Mouse (Mus musculus): ENCODE measurements at regions not wholly inside any gene's neighbourhood (a gene's known extent, or its start where the extent isn't known, plus 50 kb on each side); places are given as distances from the start of the nearest gene placed in this dataset.

GRCm38 (mm10) chr16:24150512-24150911 lies 161.9 kb upstream of the Bcl6 start:
- no peak for DNase-seq (ENCODE audit: low read depth, low spot score)

DNA sequence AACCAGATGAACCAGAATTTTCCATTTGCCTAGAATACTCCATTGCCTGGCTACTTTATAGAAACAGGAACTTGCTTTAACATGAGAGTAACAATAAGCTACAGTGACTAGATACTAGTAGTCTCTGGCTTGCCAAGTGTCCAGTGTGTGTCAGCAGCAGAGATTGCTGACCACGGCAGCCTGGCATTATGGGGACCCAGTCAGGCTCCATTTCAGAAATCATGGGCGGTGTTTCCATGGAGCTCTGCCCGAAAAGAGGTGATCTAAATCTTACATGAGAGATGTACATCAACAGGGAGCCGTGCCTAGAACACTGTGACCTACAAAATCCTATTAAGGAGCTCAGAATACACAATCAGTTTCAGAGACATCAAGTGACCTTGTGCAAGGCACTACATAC lies 160.8 kb upstream of the Bcl6 start:
- DNase-seq (ENCODE audit: low read depth, low spot score), result no peak

DNA sequence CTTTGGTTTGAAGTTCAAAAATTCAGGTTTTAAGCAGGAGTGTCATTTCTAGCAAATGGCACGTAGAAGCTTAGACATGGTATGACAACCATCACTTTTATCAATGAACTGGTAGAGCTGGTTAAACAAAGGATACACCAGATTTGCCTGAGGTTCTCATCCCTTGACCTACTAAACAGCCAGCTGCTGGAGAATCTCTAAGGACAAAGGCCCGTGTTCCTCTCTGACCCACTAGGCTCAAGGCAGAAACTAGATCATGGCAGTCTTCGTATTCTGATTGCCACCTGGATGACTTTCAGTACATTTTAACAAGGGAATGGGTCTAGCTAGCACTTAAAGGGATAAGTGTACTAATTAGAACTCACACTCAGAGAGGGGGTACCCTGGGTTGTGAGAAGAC lies 155.2 kb upstream of the Bcl6 start:
- DNase-seq (ENCODE audit: low read depth, low spot score), result no peak

DNA sequence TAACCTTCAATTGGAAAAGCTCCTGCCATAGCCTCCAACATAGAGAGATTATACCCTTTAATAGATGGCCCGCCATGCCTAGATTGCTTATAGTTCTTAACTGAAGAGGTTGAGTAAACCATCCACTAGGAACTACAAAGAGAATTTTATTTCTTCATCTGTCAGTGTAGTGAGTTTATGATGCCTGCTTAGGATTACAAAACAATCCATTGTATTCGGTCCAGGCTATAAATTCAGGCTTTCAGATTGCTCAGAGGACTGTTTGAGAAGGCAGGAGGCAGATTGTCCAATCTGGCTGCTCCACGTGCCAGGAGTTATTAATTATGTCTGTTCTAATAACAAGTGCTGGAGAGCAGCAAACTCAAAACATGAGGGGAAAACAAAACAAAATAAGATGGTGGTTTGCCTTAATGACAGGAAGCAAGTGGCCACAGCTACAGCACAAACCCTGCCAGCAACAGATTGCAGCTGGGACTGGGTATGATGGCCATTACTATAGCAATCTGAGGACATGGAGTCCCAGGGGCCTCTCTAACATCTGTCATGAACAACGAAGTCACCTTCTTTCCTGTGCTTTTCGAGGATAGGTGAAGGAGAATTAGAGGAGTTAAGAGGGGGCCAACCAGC lies 154.4 kb upstream of the Bcl6 start:
- peak; percentile 28 for DNase-seq (ENCODE audit: low read depth, low spot score)

DNA sequence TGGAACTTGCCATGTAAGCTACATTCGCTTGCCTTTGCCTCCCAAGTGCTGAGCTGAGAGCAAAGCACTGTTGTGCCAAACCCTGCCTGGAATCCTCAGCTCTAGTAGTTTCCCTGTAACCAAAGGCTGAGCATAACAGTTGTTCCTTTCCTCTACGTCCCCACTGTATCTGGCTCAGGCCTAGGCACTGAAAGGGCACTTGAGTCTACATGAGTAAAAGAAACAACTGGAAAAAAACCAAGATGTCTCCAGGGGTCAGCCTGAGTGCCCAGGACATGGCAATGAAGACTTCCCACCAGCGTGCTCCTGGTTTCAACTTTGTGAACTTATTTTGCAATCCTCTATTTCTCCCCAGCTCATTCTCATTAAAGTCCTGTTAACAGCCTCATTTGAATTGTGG lies 150.5 kb upstream of the Bcl6 start:
- no peak for DNase-seq (ENCODE audit: low read depth, low spot score)

GRCm38 (mm10) chr16:24137266-24138033 lies 148.8 kb upstream of the Bcl6 start:
- DNase-seq (ENCODE audit: low read depth, low spot score), result peak; percentile 10

DNA sequence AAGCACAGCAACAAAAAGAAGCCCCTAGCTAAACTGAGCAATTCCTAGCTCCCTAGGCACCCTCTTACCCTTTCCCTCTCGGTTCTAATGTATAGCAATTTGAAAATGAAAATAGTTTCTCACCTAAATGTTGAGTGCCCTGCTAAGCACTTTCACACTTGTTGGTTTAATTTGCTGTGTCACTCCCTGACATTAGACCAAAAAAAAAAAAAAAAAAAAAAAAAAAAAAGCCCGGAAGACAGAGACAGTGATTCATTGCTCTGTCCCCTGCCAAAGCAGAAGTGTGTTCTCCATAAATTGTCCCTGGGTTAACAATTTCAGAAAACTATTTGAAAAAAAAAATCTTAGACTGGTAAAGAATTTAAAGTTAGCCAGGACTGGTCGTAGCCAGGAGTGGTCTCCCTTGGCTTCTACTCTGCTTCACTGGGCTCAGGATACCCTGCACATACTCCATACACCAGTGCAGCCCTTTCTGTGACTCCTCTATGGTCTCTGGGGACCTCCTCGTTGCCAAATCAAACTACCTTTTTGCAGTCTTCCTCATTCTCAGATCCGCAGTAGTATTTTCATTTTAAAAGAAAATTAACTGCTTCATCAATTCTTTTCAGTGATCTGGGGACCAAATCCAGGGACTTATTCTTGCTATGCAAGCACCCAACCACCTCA lies 148.0 kb upstream of the Bcl6 start:
- no peak for DNase-seq (ENCODE audit: low read depth, low spot score)

GRCm38 (mm10) chr16:24135841-24136240 lies 147.2 kb upstream of the Bcl6 start:
- DNase-seq (ENCODE audit: low read depth, low spot score), result no peak

- no peak for DNase-seq (ENCODE audit: low read depth, low spot score)
Measured at GRCm38 (mm10) chr16:24135351-24135750, 146.7 kb upstream of the Bcl6 start.

- DNase-seq (ENCODE audit: low read depth, low spot score), result no peak
Measured at GRCm38 (mm10) chr16:24134486-24135050, 145.9 kb upstream of the Bcl6 start.

DNA sequence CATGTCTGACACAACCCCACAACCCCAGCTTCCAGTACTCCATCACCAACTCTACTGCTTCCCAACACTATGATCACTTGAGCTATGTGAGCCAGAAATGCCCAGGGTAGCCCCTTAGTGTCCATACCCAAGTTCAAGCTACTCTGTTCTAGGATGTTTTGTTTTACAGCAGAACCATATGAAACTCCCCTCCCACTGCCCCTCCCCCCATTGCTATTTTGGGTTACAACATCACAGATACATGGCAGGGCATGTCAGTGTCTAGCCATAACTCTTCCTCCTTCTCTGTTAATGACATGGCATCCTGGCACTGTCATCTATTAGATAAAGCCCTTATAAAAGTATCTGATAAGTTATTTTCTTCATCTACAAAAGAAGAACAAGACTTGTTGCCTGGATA lies 142.0 kb upstream of the Bcl6 start:
- DNase-seq (ENCODE audit: low read depth, low spot score), result no peak

DNA sequence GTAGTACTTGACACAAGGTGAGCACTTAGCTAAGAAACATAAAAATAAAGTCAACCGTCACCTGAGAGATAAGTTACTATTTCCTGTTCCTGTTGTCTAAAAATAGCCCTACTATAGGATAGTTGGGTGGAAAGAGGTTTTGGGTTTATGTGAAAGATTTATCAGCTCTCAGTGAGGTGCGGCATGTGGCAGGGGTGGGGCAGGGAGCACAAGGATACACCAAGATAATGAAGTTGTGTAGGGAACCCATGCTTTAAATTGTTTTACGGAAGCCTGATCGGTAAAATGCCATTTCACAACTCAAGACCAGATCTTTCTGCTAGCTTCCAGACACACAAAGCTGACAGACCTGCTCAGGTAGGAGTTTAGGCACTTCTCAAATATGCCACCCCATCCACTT lies 141.0 kb upstream of the Bcl6 start:
- DNase-seq (ENCODE audit: low read depth, low spot score), result no peak

DNA sequence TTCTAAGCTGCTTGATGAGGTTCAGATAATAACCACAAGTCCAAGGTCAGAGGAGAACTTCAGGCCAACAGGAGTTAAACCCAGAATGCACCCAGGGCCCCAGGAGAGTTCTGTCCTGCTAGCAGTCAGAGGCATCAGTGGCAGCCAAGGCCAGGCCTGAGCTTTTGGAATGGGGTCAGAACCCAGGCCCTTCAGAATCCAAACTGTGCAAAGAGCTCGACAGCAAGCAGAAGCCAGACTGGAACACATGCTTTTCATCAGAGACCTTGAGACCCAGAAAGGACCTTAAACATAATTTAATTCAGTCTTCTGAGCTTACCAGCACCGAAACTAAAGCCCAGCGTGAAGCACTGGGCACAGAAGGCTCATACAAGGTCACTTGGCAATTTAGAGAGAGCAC lies 139.9 kb upstream of the Bcl6 start:
- DNase-seq (ENCODE audit: low read depth, low spot score), result peak; percentile 6

GRCm38 (mm10) chr16:24124766-24125165 lies 136.1 kb upstream of the Bcl6 start:
- DNase-seq (ENCODE audit: low read depth, low spot score), result no peak

- no peak for DNase-seq (ENCODE audit: low read depth, low spot score)
Measured at GRCm38 (mm10) chr16:24124083-24124482, 135.4 kb upstream of the Bcl6 start.

DNA sequence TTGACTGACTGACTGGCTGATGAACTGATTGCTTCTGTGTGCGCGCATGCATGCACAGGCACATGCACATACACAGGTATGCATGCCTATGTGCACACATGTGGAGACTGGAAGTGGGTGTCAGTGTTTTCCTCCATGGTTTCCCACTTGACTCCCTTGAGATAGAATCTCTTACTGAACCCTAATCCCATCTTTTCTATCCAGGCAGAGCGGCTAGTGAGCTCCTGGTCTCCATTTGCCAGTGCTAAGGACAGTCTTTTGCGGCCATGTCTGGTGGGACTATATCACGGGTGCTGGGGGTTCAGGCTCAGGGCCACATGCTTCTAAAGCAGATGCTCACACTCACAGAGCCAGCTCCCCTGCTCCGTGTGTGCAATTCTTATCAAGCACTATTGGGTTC lies 133.0 kb upstream of the Bcl6 start:
- no peak for DNase-seq (ENCODE audit: low read depth, low spot score)

DNA sequence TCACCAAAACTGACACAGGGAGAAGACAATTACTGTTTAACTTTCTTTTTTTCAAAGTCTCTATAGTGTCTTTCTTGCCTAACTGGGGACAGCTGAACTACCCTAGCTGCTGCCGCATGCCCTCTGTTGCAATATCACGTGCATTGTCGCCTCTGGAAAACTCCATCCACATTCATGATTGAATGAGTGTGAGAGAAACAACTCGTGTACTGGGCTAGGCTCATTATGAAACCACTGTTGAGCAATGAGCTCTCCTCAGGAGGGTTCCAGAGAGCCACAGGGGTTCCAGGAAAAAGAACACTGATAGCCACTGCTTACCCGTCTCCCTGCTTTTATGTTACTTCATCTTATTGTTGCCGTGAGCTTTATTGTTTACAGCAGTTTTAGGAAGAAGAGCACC lies 132.2 kb upstream of the Bcl6 start:
- DNase-seq (ENCODE audit: low read depth, low spot score), result no peak

- no peak for DNase-seq (ENCODE audit: low read depth, low spot score)
Measured at GRCm38 (mm10) chr16:24118487-24118886, 129.8 kb upstream of the Bcl6 start.

DNA sequence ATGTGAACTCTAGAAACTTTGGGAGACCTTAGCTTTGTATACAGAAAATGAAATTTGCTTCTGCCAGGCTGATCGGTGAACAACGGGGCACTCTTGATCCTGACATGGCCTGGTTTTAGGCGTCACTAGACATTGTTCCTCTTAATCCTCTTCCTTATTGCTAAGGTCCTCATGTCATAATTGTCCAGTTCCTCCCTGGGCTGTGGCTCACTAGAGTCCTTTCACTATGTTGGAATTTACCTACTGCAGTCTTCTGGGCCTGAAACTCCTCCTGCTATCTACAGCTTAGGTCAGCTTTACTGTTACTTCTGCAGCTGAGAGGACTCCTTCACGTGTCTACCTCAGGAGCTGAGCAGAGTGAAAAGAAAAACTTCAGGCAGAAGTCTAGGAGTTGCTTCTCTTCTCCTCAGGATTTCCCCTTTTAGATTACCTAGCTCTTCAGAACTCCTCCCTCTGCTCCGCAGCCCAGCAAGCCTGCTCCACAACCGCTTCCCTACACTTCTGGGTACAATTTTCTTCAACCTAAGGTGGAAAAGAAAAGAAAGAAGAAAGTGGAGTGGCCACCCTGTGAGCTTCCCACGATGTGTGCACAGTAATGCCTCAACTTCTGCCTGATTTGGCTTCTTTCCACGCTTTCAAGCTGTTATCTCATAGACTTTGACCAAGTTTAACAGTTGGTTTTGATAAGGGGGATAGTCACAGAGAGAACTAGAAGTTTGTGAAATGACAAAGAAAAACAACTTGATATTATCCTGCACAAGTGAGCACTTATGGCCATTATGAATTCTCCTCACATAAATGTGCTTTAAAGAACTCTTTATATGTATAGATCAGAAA lies 114.4 kb upstream of the Bcl6 start:
- DNase-seq (ENCODE audit: low read depth, low spot score), result no peak

DNA sequence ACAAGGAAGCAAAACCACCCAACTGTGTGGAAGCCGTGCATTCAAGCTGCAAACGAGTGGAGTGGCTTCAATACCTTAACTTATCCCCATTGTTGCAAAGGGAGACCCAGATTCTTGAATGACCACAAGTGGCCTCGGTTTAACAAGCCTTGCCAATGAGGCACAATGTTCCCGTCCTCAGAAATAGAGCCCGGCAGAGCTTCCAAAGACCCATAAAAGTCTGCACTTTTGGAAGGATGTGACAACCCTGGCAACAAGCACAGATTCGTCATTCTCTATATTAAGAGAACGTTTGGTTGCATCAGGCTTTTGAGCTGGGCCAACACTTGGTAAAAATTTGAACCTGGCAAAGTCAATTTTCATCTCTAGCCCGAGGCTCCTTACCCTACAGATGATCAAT lies 108.9 kb upstream of the Bcl6 start:
- DNase-seq (ENCODE audit: low read depth, low spot score), result no peak

DNA sequence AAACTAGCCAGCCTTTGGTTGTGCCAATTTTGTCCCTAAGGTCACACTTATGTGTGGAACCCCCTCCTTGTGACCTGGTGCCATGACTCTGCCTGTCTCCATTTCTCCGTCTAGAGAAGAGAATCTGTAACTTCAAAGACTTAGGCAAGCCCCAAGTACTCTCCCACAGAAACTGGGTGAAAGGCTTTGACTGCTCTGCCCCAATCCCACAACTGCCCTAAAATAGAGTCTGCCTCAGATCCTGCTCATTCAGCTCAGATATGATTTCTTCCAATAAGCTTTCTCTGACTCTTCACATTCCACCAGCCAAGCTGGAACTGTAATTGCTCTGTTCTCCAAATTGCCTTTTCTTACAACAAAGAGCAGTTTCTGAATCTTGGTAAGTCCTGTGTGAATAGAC lies 107.4 kb upstream of the Bcl6 start:
- DNase-seq (ENCODE audit: low read depth, low spot score), result no peak

DNA sequence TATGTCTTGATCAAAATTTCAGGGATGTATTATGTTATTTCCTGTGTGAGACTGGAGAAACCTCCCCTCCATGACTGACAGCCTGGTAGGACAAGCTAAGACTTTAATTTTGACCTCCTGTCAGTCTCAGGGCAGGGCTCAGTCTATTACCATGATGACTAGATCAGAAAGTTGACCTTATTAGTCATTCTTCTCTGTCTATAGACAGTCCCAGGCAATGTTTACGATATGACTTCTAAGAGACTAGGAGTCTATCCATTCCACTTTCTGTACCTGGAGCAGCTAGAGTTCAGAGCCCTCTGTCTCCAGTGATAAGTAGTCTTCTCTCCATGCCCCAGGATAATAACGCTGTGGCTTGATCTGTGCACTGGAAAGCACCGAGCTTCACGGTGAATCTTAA lies 107.0 kb upstream of the Bcl6 start:
- no peak for DNase-seq (ENCODE audit: low read depth, low spot score)

All from mesoderm, embryonic 11.5 days (tissue).